Mouse (Mus musculus) heart, adult 8-10 months (tissue): ENCODE data around the gene Plch1. TPM values are rescaled to one million over a fixed set of nuclear protein-coding genes. Genes with fewer than 3 reads are reported as not detected.

Experiments used
- DNase-seq: peaks from one replicate; pipeline ENCODE4 v3.0.0; 2022; ENCODE audit warnings: low spot score
- total RNA-seq, 4 experiments: library from RNA; stranded (reverse); gene quantifications; 2 replicates each; pipeline ENCODE4 v1.2.4; 2022

Plch1 gene
- total RNA-seq, 4 experiments from 2014 or later: 0.05 to 0.23 (median 0.06) TPM

- no peak for DNase-seq
Observed at GRCm38 (mm10) chr3:63692727-63693126, 206.5 kb downstream of the Plch1 start.

DNA sequence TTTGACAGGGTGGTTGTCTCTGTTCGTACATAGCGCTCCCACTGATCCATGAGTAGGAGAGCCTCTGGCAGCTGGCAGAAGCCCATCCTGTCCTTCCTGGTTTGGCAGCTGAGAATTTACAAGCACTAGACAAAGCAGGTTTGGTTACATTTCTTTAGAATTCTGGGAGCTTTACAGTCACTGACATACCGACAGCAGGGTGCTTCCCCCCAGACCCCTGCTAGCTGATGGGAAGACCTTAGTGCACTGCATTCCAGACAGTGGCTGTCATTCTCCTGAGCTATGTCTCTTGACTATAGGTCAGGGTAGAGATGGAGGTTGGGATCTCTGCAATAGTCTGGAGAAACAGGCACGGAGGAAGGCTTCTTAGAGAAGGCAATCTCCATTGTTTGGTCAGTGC, 230.5 kb downstream of the Plch1 start:
- DNase-seq: no peak

GRCm38 (mm10) chr3:63665307-63665706, 234.0 kb downstream of the Plch1 start:
- DNase-seq: no peak

DNA sequence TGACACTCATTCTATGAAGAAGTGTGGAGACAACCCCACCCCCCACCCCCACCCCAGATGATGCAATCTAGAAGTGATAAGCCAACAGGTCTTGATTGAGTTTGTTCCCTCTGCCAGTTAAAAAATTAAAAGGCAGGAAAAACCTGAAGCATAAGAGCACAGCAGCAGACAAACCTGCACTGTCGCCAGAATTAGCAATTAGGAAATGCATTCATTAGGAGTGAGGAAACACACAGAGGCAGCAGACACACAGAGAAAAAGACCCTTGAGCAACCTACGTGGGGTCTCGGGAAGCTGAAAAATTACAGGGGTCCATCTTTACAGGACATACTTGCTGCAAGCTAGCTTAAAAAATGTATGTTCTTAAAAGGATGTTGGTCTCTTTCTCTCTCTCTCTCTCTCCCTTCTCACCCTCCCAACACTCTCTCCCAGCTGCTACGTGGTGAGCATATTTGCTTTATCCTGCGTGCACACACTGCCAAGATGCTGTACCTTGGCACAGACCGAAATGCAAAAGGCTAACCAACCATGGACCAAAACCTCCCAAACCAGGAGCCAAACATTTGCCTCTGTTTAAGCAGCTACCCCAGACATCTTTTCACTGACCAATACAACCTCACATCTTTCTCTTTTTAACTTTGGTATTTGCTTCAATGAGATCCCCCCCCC, 234.6 kb downstream of the Plch1 start:
- DNase-seq: no peak

Other genes starting within 250 kb of the Plch1 start
- 10 to 100 TPM; 10.6 to 12.5 (median 11.7) TPM for gene E130311K13Rik, start 30.0 kb upstream of the Plch1 start, total RNA-seq
- gene Slc33a1, start 65.3 kb upstream of the Plch1 start, total RNA-seq: 10 to 100 TPM; 10.8 to 15.1 (median 13.2) TPM
- 10 to 100 TPM; 24.1 to 32.2 (median 28.0) TPM for gene Gmps, start 76.6 kb upstream of the Plch1 start, total RNA-seq
- under 1 TPM in 3 of 4 experiments, not detected in 1; 0.03 to 0.06 (median 0.06) TPM for gene Vmn2r1, start 182.1 kb upstream of the Plch1 start, total RNA-seq
- gene Vmn2r2, start 242.5 kb upstream of the Plch1 start, total RNA-seq: not detected